Mouse (Mus musculus) heart, embryonic 14.5 days (tissue): Measurements from ENCODE around the gene Gm26602. TPM values are rescaled to one million over a fixed set of nuclear protein-coding genes. Genes with fewer than 3 reads are reported as not detected.

ENCODE experiments used
- ATAC-seq: fragments of 200-750 bp; cut with Nextera tagmentation; 2 replicates; pipeline ENCODE4 v1.8.0; 2017; ENCODE audit warnings: low read depth, moderate TSS enrichment; ENCODE audit not compliant: insufficient number of reproducible peaks, insufficient read depth, low FRiP score
- H3K27ac ChIP-seq, 2 experiments: fragments of 200-500 bp in 1 of 2; fragments of 300-500 bp in 1 of 2; sonication (generic) in 1 of 2; replicated peaks in 1 of 2; 2 replicates each; pipeline ENCODE4 v1.5.1; 2012 to 2014; ENCODE audit warnings: low read depth in 2 of 2, low read length in 2 of 2, control low read depth in 1 of 2, mild to moderate bottlenecking in 1 of 2, mixed read lengths in 1 of 2; ENCODE audit not compliant: control insufficient read depth in 1 of 2, insufficient read depth in 1 of 2
- H3K27me3 ChIP-seq: fragments of 300-500 bp; sonication (generic); 2 replicates; pipeline ENCODE4 v1.6.1; 2014; ENCODE audit warnings: mild to moderate bottlenecking, low read length, control low read depth; ENCODE audit not compliant: control insufficient read depth, insufficient read depth
- H3K36me3 ChIP-seq: fragments of 300-500 bp; sonication (generic); 2 replicates; pipeline ENCODE4 v1.6.1; 2014; ENCODE audit warnings: mild to moderate bottlenecking, control low read depth, low read length, mixed read lengths; ENCODE audit not compliant: control insufficient read depth, insufficient read depth
- H3K4me1 ChIP-seq, 2 experiments: fragments of 200-500 bp in 1 of 2; fragments of 300-500 bp in 1 of 2; sonication (generic) in 1 of 2; 2 replicates each; pipeline ENCODE4 v1.6.1; 2012 to 2014; ENCODE audit warnings: low read length in 2 of 2, control low read depth in 1 of 2, mixed read lengths in 1 of 2; ENCODE audit not compliant: control insufficient read depth in 2 of 2, insufficient read depth in 2 of 2
- H3K4me2 ChIP-seq: fragments of 300-500 bp; sonication (generic); 2 replicates; pipeline ENCODE4 v1.6.1; 2014; ENCODE audit warnings: mild to moderate bottlenecking, low read length
- H3K4me3 ChIP-seq, 2 experiments: fragments of 200-500 bp in 1 of 2; fragments of 300-500 bp in 1 of 2; sonication (generic) in 1 of 2; 2 replicates each; pipeline ENCODE4 v1.5.1; 2012 to 2014; ENCODE audit warnings: low read length in 2 of 2, mild to moderate bottlenecking in 2 of 2, control low read depth in 1 of 2, low read depth in 1 of 2, moderate library complexity in 1 of 2; ENCODE audit not compliant: control insufficient read depth in 1 of 2, insufficient read depth in 1 of 2
- H3K9ac ChIP-seq: fragments of 300-500 bp; sonication (generic); 2 replicates; pipeline ENCODE4 v1.6.1; 2014; ENCODE audit warnings: mild to moderate bottlenecking, low read length
- H3K9me3 ChIP-seq: fragments of 300-500 bp; sonication (generic); 2 replicates; pipeline ENCODE4 v1.6.1; 2016; ENCODE audit warnings: low read length, control low read depth; ENCODE audit not compliant: control insufficient read depth
- WGBS: fragments of 180-500 bp; shearing (Covaris S2); extraction: QIAGEN DNeasy Blood & Tissue Kit; methylation state at CpG from one replicate; pipeline ENCODE4 v1.1.7; 2014; 5-methylcytosine and 5-hydroxymethylcytosine counted together
- polyA plus RNA-seq: library from polyadenylated mRNA; unstranded; fragments of >200 nt; fragmentation: Nextera tagmentation; extraction: Ambion mirVana; gene quantifications from 2 replicates; pipeline ENCODE4 v1.2.1, GENCODE M21; 2014

Gm26602 gene
- polyA plus RNA-seq, 1 experiment from 2014 or later, result not detected

DNA sequence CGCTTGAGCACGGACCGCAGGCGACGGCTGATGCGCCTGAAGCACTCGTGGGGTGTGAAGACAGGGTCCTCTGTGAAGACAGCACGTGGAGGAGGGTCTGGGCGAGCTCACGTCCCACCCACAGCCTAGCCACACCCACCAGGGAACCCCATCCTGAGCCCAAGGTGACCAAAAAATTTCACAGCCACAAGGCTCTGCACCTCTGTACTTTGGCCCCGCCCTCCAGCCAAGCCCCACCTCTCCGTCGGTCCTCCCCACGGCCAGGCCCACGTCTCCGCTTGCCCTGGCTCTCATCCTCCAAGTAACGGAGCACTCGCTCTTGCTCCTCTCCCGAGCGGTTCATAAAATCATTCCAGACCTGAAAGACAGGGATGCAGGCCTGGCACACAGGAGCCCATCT, 1.8 kb downstream of the Gm26602 start:
- peaks cover 26% of the 10 kb centered on the region for H3K36me3 ChIP-seq
- H3K9ac ChIP-seq, result no peak overlapping the region
- H3K27me3 ChIP-seq, result peaks cover 2% of the 10 kb centered on the region; the same call in 1 of the 2 replicates
- no peak overlapping the region for H3K4me3 ChIP-seq
- no peak for ATAC-seq
- no peaks in the 10 kb centered on the region for H3K9me3 ChIP-seq
- H3K27ac ChIP-seq, result no peak overlapping the region
- H3K4me1 ChIP-seq, result peaks cover 9 to 25% of the 10 kb centered on the region in 2 experiments
- H3K4me2 ChIP-seq, result no peak overlapping the region
- 70% methylated on average over 20 of the region's 20 CpGs for WGBS

DNA sequence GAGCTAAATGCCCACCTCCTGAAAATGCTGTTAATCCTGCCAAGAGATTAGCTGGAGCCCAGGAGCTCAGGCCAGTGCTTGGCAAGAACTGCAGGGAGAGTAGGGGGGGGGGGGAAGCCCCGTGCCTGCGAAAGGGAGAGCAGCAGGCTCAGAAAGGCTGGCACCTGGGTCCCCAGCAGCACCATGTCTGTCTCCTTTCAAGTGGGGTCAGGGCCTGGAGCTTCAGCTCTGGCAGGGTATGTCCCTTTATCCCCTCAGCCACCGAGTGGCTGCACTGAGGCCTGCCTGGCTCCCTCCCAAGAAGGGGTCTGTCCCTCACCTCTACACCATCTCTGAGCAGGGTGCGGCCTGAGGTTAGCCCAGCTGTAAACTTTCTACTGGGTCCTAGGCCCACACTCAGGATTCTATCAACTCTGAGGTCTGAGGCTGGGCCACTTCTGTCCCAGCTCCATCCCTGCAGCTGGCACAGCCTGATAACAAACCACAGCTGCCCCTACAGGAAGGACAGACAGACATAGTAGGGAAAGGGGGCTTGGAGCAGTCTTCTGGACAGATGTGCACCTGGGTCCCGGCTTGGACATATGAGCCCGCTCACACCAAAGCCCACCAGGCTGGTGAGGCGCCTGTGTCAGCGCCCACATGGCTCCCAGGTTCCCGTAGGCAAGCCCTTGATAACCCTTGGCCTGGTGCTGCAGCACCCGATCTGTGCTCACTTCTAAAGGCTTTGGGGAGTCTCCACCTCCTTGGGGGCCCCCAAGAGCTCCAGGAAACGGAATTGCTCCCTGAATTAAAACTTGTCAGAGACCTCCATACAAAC, 3.7 kb downstream of the Gm26602 start:
- ATAC-seq, result no peak
- 63% methylated on average over 11 of the region's 11 CpGs for WGBS
- no peak overlapping the region for H3K27ac ChIP-seq

DNA sequence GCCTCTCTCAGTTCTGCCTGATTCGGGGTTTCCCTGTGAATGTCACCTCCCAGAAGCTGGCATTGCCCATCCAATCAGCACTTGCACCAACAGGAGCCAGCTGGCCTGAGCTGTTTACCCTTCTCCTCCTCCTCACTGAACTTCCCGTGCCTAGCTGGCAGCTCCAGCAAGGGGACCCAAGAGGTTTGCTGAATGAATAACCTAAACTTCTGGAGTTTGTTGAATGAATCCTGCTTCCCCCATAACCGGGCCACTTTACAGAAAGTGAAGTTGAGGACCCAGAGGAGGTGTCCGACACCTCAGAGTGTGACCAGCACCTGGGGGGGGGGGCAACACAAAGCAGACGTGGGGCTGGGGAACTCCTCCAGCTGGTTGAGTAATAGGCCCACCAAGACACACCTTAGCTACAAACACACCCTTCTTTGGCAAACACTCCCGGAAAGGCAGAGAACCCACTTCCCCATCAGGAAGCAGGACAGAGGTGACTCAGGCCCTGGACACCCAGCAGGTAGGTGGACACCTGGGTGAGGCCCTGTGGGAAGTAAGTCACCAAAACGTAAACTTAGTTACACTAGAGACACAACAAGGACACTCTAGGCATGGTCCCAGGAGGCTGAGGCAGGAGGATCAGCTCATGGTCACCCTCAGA, 4.4 kb downstream of the Gm26602 start:
- WGBS, result 74% methylated on average over 7 of the region's 7 CpGs
- Histone ChIP-seq H3K27ac (no peak overlapping the region), H3K4me2 (no peak overlapping the region), H3K4me3 (no peak overlapping the region), H3K36me3 (peaks cover 23% of the 10 kb centered on the region), H3K9me3 (no peaks in the 10 kb centered on the region), H3K27me3 (peaks cover 28% of the 10 kb centered on the region), H3K4me1 (peaks cover 13 to 26% of the 10 kb centered on the region in 2 experiments), H3K9ac (peak overlapping the region; percentile 21; the same call in 1 of the 2 replicates)
- no peak for ATAC-seq

More for the DNA sequence above, 3.7 kb downstream of the Gm26602 start:
- Histone ChIP-seq H3K4me3 (no peak overlapping the region), H3K9me3 (no peaks in the 10 kb centered on the region), H3K27me3 (peaks cover 21% of the 10 kb centered on the region), H3K9ac (peak overlapping the region; percentile 21; the same call in 1 of the 2 replicates), H3K4me1 (peaks cover 13 to 29% of the 10 kb centered on the region in 2 experiments), H3K4me2 (no peak overlapping the region), H3K36me3 (peaks cover 25% of the 10 kb centered on the region)

- H3K4me2 ChIP-seq, result peak overlapping the region; percentile 87
- H3K4me1 ChIP-seq, result peaks cover 13 to 33% of the 10 kb centered on the region in 2 experiments
- peak overlapping the region; percentile 98 for H3K9ac ChIP-seq
- H3K9me3 ChIP-seq, result no peaks in the 10 kb centered on the region
- peaks cover 38% of the 10 kb centered on the region for H3K27me3 ChIP-seq
- peak overlapping the region; percentile 58 to 77 for H3K4me3 ChIP-seq
- 14% methylated on average over 8 of the region's 8 CpGs for WGBS
- peaks cover 13% of the 10 kb centered on the region for H3K36me3 ChIP-seq
- peak overlapping the region in 1 of 2 experiments; percentile 69; a peak in 1 of 4 replicates for H3K27ac ChIP-seq
- no peak for ATAC-seq
Observed at GRCm38 (mm10) chr10:79916081-79916480, 5.4 kb downstream of the Gm26602 start.

DNA sequence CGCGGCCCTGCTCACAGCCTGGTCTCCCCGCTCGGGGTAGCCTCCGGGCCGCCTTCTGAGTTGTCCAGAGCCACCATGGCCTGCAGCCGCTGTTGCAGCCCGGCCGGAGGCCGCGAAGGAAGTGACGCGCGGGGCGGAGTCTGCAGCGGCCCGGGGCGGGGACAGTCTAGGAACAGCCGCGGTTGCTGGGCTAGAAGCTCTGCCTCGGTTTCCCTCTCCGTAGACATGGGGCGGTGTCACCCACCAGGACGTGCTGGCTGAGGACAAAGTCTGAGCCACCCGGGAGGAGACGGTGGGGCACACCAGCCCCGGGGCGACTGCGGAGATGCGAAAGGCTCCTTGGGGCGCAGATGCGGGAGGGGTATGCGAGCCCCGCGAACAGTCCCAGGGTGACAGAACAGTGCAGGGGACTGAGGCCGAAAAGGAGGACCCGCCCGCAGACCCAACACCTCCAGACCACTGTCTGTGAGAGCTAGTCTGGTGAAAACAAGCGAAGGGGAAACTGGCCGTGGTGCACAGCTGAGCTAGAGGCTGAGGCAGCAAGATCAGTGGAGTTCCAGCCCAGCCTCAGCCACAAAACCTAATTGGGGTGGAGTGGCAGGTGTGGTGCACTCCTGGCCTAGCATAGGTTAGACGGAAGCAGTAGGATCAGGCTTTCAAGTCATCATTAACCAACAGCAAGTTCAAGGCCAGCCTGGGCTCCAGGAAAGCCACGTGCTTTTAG, 6.3 kb downstream of the Gm26602 start, which contains the start of gene Kiss1r:
Gene Kiss1r (plus strand): TSS at position 164 of the 724 bp plus-strand sequence.
- peak within 1 kb of the TSS; percentile 87 for H3K4me2 ChIP-seq
- peak within 1 kb of the TSS in 1 of 2 experiments; percentile 69; a peak in 3 of 4 replicates for H3K27ac ChIP-seq
- peak within 1 kb of the TSS; percentile 58 to 77 for H3K4me3 ChIP-seq
- peaks cover 47% of the 10 kb centered on the region for H3K27me3 ChIP-seq
- ATAC-seq, result peak; percentile 71
- H3K9me3 ChIP-seq, result no peaks in the 10 kb centered on the region
- peaks cover 6% of the 10 kb centered on the region; the same call in 1 of the 2 replicates for H3K36me3 ChIP-seq
- 2% methylated on average over 42 of the region's 42 CpGs for WGBS
- H3K4me1 ChIP-seq, result peaks cover 13 to 38% of the 10 kb centered on the region in 2 experiments
- peak within 1 kb of the TSS; percentile 98 for H3K9ac ChIP-seq

GRCm38 (mm10) chr10:79917532-79918100, 7.0 kb downstream of the Gm26602 start:
- H3K27me3 ChIP-seq, result peaks cover 54% of the 10 kb centered on the region
- 63% methylated on average over 5 of the region's 5 CpGs for whole genome bisulfite sequencing
- ATAC-seq, result no peak
- H3K4me3 ChIP-seq, result peak overlapping the region in 1 of 2 experiments; percentile 77; a peak in 2 of 4 replicates
- peaks cover 13 to 38% of the 10 kb centered on the region in 2 experiments for H3K4me1 ChIP-seq
- H3K9me3 ChIP-seq, result no peaks in the 10 kb centered on the region
- H3K9ac ChIP-seq, result peak overlapping the region; percentile 98
- peak overlapping the region; percentile 87 for H3K4me2 ChIP-seq
- H3K27ac ChIP-seq, result no peak overlapping the region
- 0 out of 2 replicates have a peak, but pooled peaks cover under 1% of the 10 kb centered on the region for H3K36me3 ChIP-seq
